Mouse (Mus musculus) spleen, adult 2 months (tissue): Measurements from ENCODE around the gene Prelid1. TPM values are rescaled to one million over a fixed set of nuclear protein-coding genes. Genes with fewer than 3 reads are reported as not detected.
A peak's percentile ranks its signal among the peaks of the same experiment; 100 is the strongest.

Source experiments
- DNase-seq, 2 experiments: peaks; one replicate each; pipeline versions ENCODE4 v3.0.0 to v3.0.0-alpha.2; 2012 to 2021; ENCODE audit warnings: low spot score in 2 of 2, low read depth in 1 of 2
- H3K27ac ChIP-seq: fragments of 200-500 bp; 2 replicates; pipeline ENCODE4 v1.5.1; 2012; ENCODE audit warnings: low read length, inconsistent platforms; ENCODE audit not compliant: insufficient read depth
- H3K27me3 ChIP-seq: fragments of 200-500 bp; 2 replicates; pipeline ENCODE4 v1.6.1; 2012; ENCODE audit warnings: mild to moderate bottlenecking, moderate library complexity, low read length, inconsistent platforms; ENCODE audit not compliant: control insufficient read depth, insufficient read depth
- H3K36me3 ChIP-seq: fragments of 200-500 bp; 2 replicates; pipeline ENCODE4 v1.6.1; 2012; ENCODE audit warnings: mild to moderate bottlenecking, low read length, inconsistent platforms; ENCODE audit not compliant: control insufficient read depth, insufficient read depth
- H3K4me1 ChIP-seq: fragments of 200-500 bp; 2 replicates; pipeline ENCODE4 v1.6.1; 2011; ENCODE audit warnings: inconsistent platforms; ENCODE audit not compliant: control insufficient read depth, insufficient read depth, insufficient read length
- H3K4me3 ChIP-seq: fragments of 200-500 bp; 2 replicates; pipeline ENCODE4 v1.5.1; 2011; ENCODE audit warnings: mild to moderate bottlenecking, inconsistent platforms; ENCODE audit not compliant: insufficient read depth, insufficient read length; ENCODE audit errors: extremely low read depth
- CTCF ChIP-seq: fragments of 200-500 bp; IDR thresholded peaks from 2 replicates; pipeline ENCODE4 v1.5.1; 2011; ENCODE audit warnings: mild to moderate bottlenecking, inconsistent platforms; ENCODE audit not compliant: insufficient read depth, insufficient read length, insufficient replicate concordance; ENCODE audit errors: extremely low read depth
- POLR2A ChIP-seq: fragments of 200-500 bp; IDR thresholded peaks from 2 replicates; pipeline ENCODE4 v1.6.1; 2011; ENCODE audit warnings: low read depth, low read length, inconsistent platforms
- WGBS: fragments of 180-500 bp; shearing (Covaris S2); methylation state at CpG from one replicate; pipeline ENCODE4 v1.1.7; 2018; 5-methylcytosine and 5-hydroxymethylcytosine counted together
- polyA plus RNA-seq: library from polyadenylated mRNA; depleted of rRNA; stranded (reverse); fragments of >200 nt; gene quantifications from 2 replicates; pipeline ENCODE4 v1.2.3, GENCODE M21; 2012

Gene Prelid1
- polyA plus RNA-seq, 1 experiment = 195 TPM

GRCm38 (mm10) chr13:55342469-55342868 is 22.2 kb downstream of the Prelid1 start:
- WGBS = 69% methylated on average over 11 of the region's 11 CpGs
- H3K4me3 ChIP-seq = no peak overlapping the region
- no peaks in the 10 kb centered on the region for H3K27me3 ChIP-seq
- TF ChIP-seq CTCF = no peak
- no peak for TF ChIP-seq POLR2A
- H3K36me3 ChIP-seq = peaks cover 28% of the 10 kb centered on the region
- H3K27ac ChIP-seq = no peak overlapping the region
- DNase-seq = no peak
- no peaks in the 10 kb centered on the region for H3K4me1 ChIP-seq

DNA sequence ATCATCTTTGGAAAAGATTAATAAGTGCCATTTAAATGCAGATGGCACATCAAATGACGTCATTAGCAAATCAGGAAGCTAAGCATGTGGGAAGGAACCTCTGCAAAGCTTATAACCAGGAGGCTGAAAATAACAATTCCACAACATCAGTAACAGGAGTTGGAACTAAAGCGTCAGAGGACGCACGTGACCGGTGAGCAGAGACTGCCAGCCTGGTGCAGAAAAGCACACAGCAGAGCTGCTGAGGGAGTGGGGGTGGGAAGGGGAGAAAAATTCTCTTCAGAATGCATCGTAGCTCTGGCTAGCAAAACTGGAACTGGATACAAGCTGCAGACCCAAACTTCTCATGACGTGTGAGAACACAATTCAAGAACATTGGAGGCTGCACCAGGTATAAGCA is 24.0 kb downstream of the Prelid1 start:
- Histone ChIP-seq H3K4me1 (no peaks in the 10 kb centered on the region), H3K27ac (no peak overlapping the region), H3K36me3 (peaks cover 44% of the 10 kb centered on the region), H3K4me3 (no peak overlapping the region), H3K27me3 (no peaks in the 10 kb centered on the region)
- TF ChIP-seq POLR2A (no peak), CTCF (no peak)
- no peak for DNase-seq
- WGBS = 90% methylated on average over 7 of the region's 7 CpGs

GRCm38 (mm10) chr13:55346745-55347144 is 26.4 kb downstream of the Prelid1 start:
- no peak for DNase-seq
- Histone ChIP-seq H3K27ac (no peak overlapping the region), H3K27me3 (no peaks in the 10 kb centered on the region), H3K4me3 (no peak overlapping the region), H3K36me3 (peaks cover 61% of the 10 kb centered on the region), H3K4me1 (no peaks in the 10 kb centered on the region)
- TF ChIP-seq POLR2A (no peak), CTCF (no peak)
- 81% methylated on average over 11 of the region's 11 CpGs for WGBS

GRCm38 (mm10) chr13:55361145-55361544 is 40.8 kb downstream of the Prelid1 start:
- H3K27me3 ChIP-seq = no peaks in the 10 kb centered on the region
- no peak for DNase-seq
- no peak overlapping the region for H3K4me3 ChIP-seq
- H3K4me1 ChIP-seq = no peaks in the 10 kb centered on the region; the same call in 1 of the 2 replicates
- H3K36me3 ChIP-seq = peaks cover 11% of the 10 kb centered on the region
- TF ChIP-seq POLR2A = no peak
- TF ChIP-seq CTCF = no peak
- H3K27ac ChIP-seq = no peak overlapping the region

DNA sequence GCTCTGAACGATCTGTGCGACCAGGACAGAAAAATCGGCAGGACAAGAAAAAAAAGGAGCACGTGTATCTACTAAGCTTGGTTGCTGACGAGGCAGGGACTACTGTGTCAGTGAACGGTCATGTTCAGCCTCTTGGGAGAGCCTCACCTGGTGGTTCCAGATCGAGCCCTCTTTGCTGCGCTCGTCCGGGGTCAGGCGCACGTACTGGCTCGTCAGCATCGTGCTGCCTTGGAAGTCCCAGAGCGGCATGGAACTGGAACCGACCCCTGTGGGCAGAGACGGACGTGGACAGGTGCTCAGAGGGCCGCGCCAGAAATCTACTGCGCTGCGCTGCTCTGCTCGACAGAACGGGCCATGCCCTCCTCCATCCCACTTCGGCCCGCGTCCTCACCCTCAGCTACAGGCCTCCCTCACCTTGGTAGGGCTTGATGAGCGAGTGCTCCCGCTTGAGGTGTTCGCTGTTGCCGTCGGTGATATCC is 41.7 kb downstream of the Prelid1 start:
- H3K4me1 ChIP-seq = no peaks in the 10 kb centered on the region; the same call in 1 of the 2 replicates
- H3K27ac ChIP-seq = peak overlapping the region; percentile 93
- DNase-seq = no peak
- 1% methylated on average over 32 of the region's 32 CpGs for WGBS
- no peak for TF ChIP-seq CTCF
- no peak for TF ChIP-seq POLR2A
- H3K36me3 ChIP-seq = peaks cover 11% of the 10 kb centered on the region
- H3K4me3 ChIP-seq = peak overlapping the region; percentile 89
- H3K27me3 ChIP-seq = no peaks in the 10 kb centered on the region

DNA sequence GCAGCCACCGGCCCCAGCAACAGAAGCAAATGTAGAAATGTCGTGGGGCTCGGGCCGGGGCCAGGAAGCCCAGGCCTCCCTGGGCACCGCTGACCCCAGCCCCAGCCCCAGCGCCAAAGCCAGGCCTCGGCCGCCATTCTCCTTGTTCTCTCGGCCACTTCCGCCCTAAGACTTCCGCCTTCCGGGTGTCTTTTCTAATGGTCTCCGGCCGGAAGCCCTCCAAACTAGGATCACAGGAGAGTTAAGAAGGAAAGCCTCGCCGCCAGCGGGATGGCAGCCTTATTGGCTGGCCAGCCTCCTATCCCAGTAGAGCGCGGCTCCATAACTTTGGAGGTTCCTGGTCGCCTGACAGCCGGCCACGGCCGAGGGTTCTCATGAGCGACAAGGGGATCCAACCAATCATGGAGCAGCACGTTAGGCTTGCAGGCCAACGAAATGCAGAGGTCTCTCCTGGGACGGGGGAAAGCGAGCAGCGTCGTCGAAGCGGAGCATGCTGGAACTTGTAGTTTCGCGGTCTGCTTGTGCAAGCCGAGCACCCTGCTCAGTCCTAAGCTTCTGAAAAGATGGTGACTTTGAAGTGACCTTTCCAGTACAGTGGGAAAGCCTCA is 42.3 kb downstream of the Prelid1 start, which contains the start of gene Lman2:
Gene Lman2 (minus strand): TSS at position 331 of the 608 bp plus-strand sequence.
- peak; percentile 64 for TF ChIP-seq POLR2A
- no peak for TF ChIP-seq CTCF
- Histone ChIP-seq H3K4me3 (peak within 1 kb of the TSS; percentile 89), H3K27me3 (no peaks in the 10 kb centered on the region), H3K4me1 (no peaks in the 10 kb centered on the region; the same call in 1 of the 2 replicates), H3K36me3 (peaks cover 11% of the 10 kb centered on the region), H3K27ac (peak within 1 kb of the TSS; percentile 93)
- peak; percentile 92 to 94 for DNase-seq
- under 1% methylated on average over 35 of the region's 35 CpGs for WGBS

DNA sequence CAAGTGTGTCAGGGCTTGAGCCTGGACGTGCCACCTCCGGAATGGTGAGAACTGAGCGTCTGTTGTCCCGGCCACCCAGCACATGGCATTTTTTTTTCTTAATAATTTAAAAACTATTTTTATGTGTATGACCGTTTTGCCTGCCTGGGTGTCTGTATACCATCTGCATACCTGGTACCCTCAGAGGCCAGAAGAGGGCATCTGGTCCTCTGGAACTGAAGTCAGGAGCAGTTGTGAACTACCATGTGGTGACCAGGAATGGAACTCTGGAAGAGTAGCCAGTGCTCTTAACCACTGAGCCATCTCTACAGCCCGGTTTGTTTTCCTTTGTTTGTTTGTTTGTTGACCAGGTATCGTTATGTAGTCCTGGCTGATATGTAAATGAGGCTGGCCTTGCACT is 48.1 kb downstream of the Prelid1 start:
- no peak for TF ChIP-seq CTCF
- TF ChIP-seq POLR2A = no peak
- Histone ChIP-seq H3K27me3 (no peaks in the 10 kb centered on the region), H3K4me3 (no peak overlapping the region), H3K36me3 (no peaks in the 10 kb centered on the region), H3K27ac (no peak overlapping the region), H3K4me1 (peaks cover 31% of the 10 kb centered on the region; the same call in 1 of the 2 replicates)
- WGBS = 72% methylated on average over 7 of the region's 7 CpGs
- no peak for DNase-seq
